Mouse (Mus musculus) natural killer cell, adult 2 months (primary cell): ENCODE measurements at regions not wholly inside any gene's neighbourhood (a gene's known extent, or its start where the extent isn't known, plus 50 kb on each side); places are given as distances from the start of the nearest gene placed in this dataset.

Experiments
- DNase-seq, 2 experiments: peaks; one replicate each; pipeline ENCODE4 v3.0.0; 2022; ENCODE audit warnings: low spot score in 2 of 2

DNA sequence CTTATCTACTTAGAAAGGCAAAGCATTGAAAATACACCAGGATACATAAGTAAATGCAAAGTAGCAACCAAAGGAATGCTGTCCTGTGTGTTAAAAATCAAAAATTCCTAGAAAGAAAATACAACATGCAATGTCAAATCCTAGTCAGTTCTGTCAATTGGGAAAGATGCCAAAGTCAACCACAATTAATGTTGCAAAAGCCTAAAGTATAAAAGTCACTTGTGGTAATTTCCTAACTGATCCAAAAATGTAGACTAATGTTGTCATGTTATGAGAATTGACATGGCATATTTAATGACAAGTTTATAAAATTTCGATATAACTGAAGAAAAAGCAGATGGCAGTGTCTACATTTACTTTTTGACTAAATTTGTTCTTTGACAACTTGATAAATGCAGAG lies 822.8 kb downstream of the Adgrl2 start:
- DNase-seq = no peak

DNA sequence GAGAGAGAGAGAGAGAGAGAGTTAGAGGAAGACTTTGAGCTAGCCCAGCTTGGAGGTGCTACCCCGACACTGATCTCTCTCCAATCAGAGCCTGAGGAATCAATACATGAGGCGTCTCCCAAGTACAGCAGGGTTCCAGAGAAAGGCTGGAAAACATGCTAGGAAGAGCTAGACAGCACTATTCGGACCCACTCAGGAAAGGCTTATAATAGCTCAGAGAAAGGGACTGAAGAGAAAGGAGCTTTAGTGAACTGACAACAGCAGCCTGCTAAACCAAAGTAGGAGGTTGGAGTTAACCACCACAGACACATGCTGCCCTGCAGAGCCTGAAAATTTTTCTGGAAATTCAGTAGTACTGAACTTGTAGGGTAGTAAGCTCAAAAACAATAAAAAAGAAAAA lies 831.3 kb downstream of the Adgrl2 start:
- no peak for DNase-seq

- DNase-seq = no peak
Measured at GRCm38 (mm10) chr3:148158533-148158932, 831.8 kb downstream of the Adgrl2 start.

GRCm38 (mm10) chr3:148143776-148144175 lies 846.6 kb downstream of the Adgrl2 start:
- no peak for DNase-seq

DNA sequence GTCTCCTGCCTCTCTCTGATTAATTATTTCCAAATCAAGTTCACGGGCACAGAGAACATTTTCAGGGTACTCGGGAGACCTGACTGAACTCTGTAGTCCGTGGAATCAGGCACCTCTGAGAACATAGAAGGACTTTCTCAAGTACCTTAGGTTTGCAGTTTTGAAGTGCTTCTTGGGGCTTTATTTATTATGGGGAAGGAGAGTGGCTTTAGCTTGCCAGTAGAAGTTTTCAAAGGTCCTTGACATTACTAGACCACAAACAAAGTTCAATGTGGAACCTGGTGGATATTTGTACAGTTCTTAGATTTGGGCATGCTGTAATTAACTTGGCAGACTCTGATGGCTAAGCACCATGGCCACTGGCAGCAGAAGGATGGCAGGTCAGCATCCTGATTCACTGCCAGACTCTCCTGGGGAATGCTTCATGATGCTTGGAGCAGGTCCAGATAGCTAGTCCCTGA lies 853.5 kb downstream of the Adgrl2 start:
- DNase-seq = no peak

GRCm38 (mm10) chr3:148134646-148135045 lies 855.7 kb downstream of the Adgrl2 start:
- no peak for DNase-seq

GRCm38 (mm10) chr3:148115576-148115975 lies 874.8 kb downstream of the Adgrl2 start:
- DNase-seq = no peak

DNA sequence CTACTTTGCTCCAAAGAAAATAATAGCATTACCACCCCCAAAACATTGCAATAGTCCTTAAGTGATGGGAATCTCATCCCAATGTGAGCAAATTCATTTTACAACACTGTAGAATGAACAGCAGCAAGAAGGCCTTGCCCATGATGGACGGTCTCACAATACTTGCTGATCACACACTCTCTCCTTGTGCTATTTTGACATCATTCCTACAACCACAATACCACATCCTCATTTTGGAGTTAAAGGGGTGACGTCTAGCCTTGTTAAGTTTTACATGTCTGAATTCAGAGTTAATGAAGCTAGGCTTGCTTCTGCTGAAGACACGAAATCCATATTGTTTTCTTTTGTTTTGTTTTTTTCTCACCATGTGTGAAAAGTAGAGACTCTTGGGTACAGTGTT lies 878.2 kb downstream of the Adgrl2 start:
- DNase-seq = no peak

- no peak for DNase-seq
Measured at GRCm38 (mm10) chr3:148107031-148107430, 883.3 kb downstream of the Adgrl2 start.

- no peak for DNase-seq
Measured at GRCm38 (mm10) chr3:148093930-148094329, 896.4 kb downstream of the Adgrl2 start.

DNA sequence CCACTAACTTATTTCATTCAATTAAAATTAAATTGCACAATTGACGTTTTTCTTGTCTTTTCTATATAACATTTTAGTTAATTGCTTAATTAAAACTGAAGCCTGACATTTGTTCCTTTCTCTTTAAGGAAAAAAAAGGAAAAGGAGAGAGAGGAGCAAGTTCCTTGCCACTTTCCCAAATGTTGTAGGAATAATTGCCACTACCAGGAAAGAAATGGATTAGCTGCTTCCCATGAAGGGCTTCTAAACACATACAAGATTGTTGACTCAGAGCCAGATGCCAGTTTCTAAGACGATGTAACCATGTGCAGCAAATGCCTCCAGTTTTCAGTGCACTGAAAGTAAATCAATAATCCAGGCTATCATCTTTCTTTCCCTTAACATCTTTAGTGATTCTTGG lies 914.5 kb downstream of the Adgrl2 start:
- DNase-seq = no peak

- no peak for DNase-seq
Measured at GRCm38 (mm10) chr3:148066701-148067100, 923.7 kb downstream of the Adgrl2 start.

GRCm38 (mm10) chr3:148056074-148056473 lies 934.3 kb downstream of the Adgrl2 start:
- no peak for DNase-seq

DNA sequence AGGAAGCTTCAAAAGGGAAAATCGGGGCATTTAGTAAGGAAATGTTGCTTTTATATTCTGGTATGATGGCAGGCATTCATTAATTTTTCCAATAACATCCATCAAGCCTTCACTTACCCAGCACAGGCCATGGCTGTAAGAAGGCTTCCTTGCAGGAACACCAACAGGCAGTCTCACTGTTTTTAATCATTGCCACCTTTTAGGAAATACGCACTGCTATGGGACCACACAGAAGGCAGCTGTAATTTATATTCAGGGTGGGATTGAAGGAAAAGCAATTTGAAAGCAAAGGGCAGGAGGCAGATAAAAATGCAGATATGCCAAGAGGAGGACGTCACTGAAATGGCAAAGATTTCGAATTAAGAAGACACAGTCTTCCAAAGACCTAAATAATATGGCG lies 937.8 kb downstream of the Adgrl2 start:
- no peak for DNase-seq

GRCm38 (mm10) chr3:148048247-148048646 lies 942.1 kb downstream of the Adgrl2 start:
- DNase-seq = no peak

- DNase-seq = no peak
Measured at GRCm38 (mm10) chr3:148032532-148032931, 957.8 kb downstream of the Adgrl2 start.

GRCm38 (mm10) chr3:148005831-148006230 lies 984.5 kb downstream of the Adgrl2 start:
- DNase-seq = no peak

DNA sequence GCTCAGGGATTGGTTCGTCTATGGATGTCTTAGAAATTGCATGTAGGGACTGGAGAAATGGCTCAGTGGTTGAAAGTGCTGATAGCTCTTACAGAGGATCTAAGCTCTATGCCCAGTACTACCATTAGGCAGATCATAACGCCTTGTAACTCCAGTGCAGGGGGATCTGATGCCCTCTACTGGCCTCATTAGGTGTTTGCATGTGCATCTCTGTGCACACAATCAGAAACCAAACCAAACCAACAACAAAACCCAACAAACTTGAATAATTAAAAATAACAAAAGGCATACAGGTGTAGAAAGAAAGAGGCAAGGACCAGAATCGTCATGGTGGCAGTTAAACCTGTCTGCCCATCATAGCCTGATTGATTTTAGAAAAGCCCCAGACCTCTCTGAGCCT lies 986.3 kb downstream of the Adgrl2 start:
- DNase-seq = no peak

DNA sequence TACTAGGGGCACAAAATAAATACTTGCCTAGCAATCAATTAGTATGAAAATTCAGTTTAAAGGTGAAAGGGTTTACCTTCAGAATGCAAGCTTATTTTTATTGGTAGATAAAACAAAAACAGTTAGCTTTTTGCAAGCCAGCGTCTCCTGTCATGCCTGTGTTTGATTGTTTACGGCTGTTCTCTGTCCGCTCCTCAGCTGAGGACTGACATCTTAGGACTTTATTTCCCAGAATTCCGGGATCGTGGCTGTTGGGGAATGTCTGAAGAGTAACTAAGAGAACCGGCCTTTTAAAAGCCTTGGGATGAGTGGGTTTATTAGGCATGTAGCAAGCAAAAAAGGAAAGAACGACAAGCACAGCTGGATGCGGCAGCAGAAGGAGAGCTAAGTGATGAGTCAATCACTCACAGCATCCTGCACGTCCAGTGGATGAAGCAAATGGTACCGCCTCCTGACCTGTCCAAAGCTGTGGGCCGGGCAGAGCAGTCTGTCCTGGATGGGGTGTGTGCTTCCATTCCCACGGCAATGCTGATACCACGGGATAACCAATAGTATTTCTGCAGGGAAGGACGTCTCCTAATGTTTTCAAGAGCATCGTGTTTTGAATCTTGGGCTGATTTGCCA lies 990.9 kb downstream of the Adgrl2 start:
- DNase-seq = no peak

- no peak for DNase-seq
Measured at GRCm38 (mm10) chr3:147991738-147992137, 998.6 kb downstream of the Adgrl2 start.

- DNase-seq = no peak
Measured at GRCm38 (mm10) chr3:147990831-147991230, 999.5 kb downstream of the Adgrl2 start.

GRCm38 (mm10) chr3:147982831-147983230 lies 1007.5 kb downstream of the Adgrl2 start:
- DNase-seq = no peak

GRCm38 (mm10) chr3:147981621-147982020 lies 1008.7 kb downstream of the Adgrl2 start:
- no peak for DNase-seq

GRCm38 (mm10) chr3:147976579-147976978 lies 1013.8 kb downstream of the Adgrl2 start:
- DNase-seq = no peak
